Mouse (Mus musculus): Measurements from ENCODE around the gene Gstt2. TPM values are rescaled to one million over a fixed set of nuclear protein-coding genes. Genes with fewer than 3 reads are reported as not detected.

Gstt2 gene
- polyA plus RNA-seq, 1 experiment, result 89.9 TPM

GRCm38 (mm10) chr10:75798176-75798696, 39.0 kb downstream of the Gstt2 start, which contains the start of gene Gstt1:
Gene Gstt1 (minus strand): TSS chr10:75798584.
- Histone ChIP-seq H3K4me3 (ENCODE audit: low read depth, low read length) (peak within 1 kb of the TSS; percentile 68), H3K36me3 (ENCODE audit: control insufficient read depth, insufficient read depth, low read length) (no peaks in the 10 kb centered on the region), H3K27ac (ENCODE audit: insufficient read depth, low read depth, low read length) (peak within 1 kb of the TSS; percentile 26), H3K4me1 (ENCODE audit: control insufficient read depth, insufficient read depth, insufficient read length, low read length) (peaks cover 13% of the 10 kb centered on the region), H3K27me3 (ENCODE audit: control insufficient read depth, insufficient read depth, low read length) (no peaks in the 10 kb centered on the region)
- TF ChIP-seq CTCF (IDR thresholded peaks at IDR 0.05; ENCODE audit: extremely low read depth, insufficient read length, insufficient replicate concordance, low read depth, low read length), result no peak
- TF ChIP-seq POLR2A (IDR thresholded peaks at IDR 0.05; ENCODE audit: low read depth, low read length), result no peak
- WGBS, result 3% methylated on average over 18 of the region's 18 CpGs

GRCm38 (mm10) chr10:75797619-75798175, 39.5 kb downstream of the Gstt2 start:
- Histone ChIP-seq H3K4me1 (ENCODE audit: control insufficient read depth, insufficient read depth, insufficient read length, low read length) (peaks cover 13% of the 10 kb centered on the region), H3K27me3 (ENCODE audit: control insufficient read depth, insufficient read depth, low read length) (no peaks in the 10 kb centered on the region), H3K4me3 (ENCODE audit: low read depth, low read length) (peak overlapping the region; percentile 68), H3K36me3 (ENCODE audit: control insufficient read depth, insufficient read depth, low read length) (no peaks in the 10 kb centered on the region), H3K27ac (ENCODE audit: insufficient read depth, low read depth, low read length) (peak overlapping the region; percentile 26)
- TF ChIP-seq POLR2A (IDR thresholded peaks at IDR 0.05; ENCODE audit: low read depth, low read length) (no peak; the same call in 1 of the 2 replicates), CTCF (IDR thresholded peaks at IDR 0.05; ENCODE audit: extremely low read depth, insufficient read length, insufficient replicate concordance, low read depth, low read length) (no peak)
- WGBS, result under 1% methylated on average over 12 of the region's 12 CpGs

GRCm38 (mm10) chr10:75796731-75797516, 40.3 kb downstream of the Gstt2 start:
- H3K27me3 ChIP-seq (ENCODE audit: control insufficient read depth, insufficient read depth, low read length), result no peaks in the 10 kb centered on the region
- H3K36me3 ChIP-seq (ENCODE audit: control insufficient read depth, insufficient read depth, low read length), result no peaks in the 10 kb centered on the region
- TF ChIP-seq POLR2A (IDR thresholded peaks at IDR 0.05; ENCODE audit: low read depth, low read length), result no peak
- no peak for TF ChIP-seq CTCF (IDR thresholded peaks at IDR 0.05; ENCODE audit: extremely low read depth, insufficient read length, insufficient replicate concordance, low read depth, low read length)
- peaks cover 13% of the 10 kb centered on the region for H3K4me1 ChIP-seq (ENCODE audit: control insufficient read depth, insufficient read depth, insufficient read length, low read length)
- peak overlapping the region; percentile 68 for H3K4me3 ChIP-seq (ENCODE audit: low read depth, low read length)
- 51% methylated on average over 11 of the region's 11 CpGs for WGBS
- H3K27ac ChIP-seq (ENCODE audit: insufficient read depth, low read depth, low read length), result no peak overlapping the region

DNA sequence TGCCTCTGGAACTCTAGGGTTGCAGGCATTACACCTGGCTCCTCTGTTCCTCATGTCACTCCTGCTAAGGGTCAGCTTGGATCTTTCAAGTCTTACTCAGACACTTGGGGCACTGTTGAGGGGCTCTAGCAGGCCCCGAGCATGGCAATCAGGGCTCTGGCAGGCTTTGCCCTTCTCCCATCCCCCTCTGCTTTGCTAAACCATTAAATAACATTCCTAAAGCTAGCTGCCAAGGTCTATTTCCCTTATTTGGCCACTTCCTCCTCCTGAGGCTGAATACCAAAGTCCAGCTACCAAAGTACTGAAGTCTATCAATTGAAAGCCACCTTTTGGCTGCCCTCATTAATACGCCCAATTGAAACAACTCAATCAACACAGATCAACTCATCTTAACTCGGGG, 42.3 kb downstream of the Gstt2 start:
- peak overlapping the region; percentile 83 for H3K27ac ChIP-seq (ENCODE audit: insufficient read depth, low read depth, low read length)
- H3K4me1 ChIP-seq (ENCODE audit: control insufficient read depth, insufficient read depth, insufficient read length, low read length), result peaks cover 16% of the 10 kb centered on the region
- no peak overlapping the region for H3K4me3 ChIP-seq (ENCODE audit: low read depth, low read length)
- TF ChIP-seq POLR2A (IDR thresholded peaks at IDR 0.05; ENCODE audit: low read depth, low read length), result no peak
- no peak for TF ChIP-seq CTCF (IDR thresholded peaks at IDR 0.05; ENCODE audit: extremely low read depth, insufficient read length, insufficient replicate concordance, low read depth, low read length)
- no peaks in the 10 kb centered on the region for H3K27me3 ChIP-seq (ENCODE audit: control insufficient read depth, insufficient read depth, low read length)
- WGBS, result 5% methylated on average over 3 of the region's 3 CpGs
- no peaks in the 10 kb centered on the region for H3K36me3 ChIP-seq (ENCODE audit: control insufficient read depth, insufficient read depth, low read length)

DNA sequence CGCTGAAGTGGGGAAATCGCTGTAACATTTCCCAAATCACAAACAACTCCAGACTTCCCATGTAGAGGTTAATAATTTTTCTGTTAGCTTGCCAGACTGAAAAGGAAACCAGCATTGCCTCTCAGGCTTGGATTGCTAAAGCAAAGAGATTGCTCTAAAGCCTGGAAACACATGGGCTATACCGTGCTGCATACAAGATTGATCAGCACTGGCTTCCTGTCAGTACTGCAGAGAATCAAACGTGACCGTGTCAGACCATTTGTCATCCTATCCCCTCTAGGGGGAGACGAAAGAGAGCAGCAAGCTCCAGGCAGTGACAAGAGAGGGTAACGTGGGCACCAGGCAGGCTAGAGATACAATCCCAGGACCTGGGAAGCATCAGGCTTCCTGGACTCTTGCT, 46.5 kb downstream of the Gstt2 start:
- Histone ChIP-seq H3K36me3 (ENCODE audit: control insufficient read depth, insufficient read depth, low read length) (peaks cover 2% of the 10 kb centered on the region; the same call in 1 of the 2 replicates), H3K27me3 (ENCODE audit: control insufficient read depth, insufficient read depth, low read length) (no peaks in the 10 kb centered on the region), H3K4me3 (ENCODE audit: low read depth, low read length) (no peak overlapping the region), H3K4me1 (ENCODE audit: control insufficient read depth, insufficient read depth, insufficient read length, low read length) (peaks cover 23% of the 10 kb centered on the region), H3K27ac (ENCODE audit: insufficient read depth, low read depth, low read length) (peak overlapping the region; percentile 3; the same call in 1 of the 2 replicates)
- 38% methylated on average over 7 of the region's 7 CpGs for WGBS
- TF ChIP-seq CTCF (IDR thresholded peaks at IDR 0.05; ENCODE audit: extremely low read depth, insufficient read length, insufficient replicate concordance, low read depth, low read length) (no peak), POLR2A (IDR thresholded peaks at IDR 0.05; ENCODE audit: low read depth, low read length) (no peak)

GRCm38 (mm10) chr10:75789841-75790240, 47.4 kb downstream of the Gstt2 start:
- TF ChIP-seq CTCF (IDR thresholded peaks at IDR 0.05; ENCODE audit: extremely low read depth, insufficient read length, insufficient replicate concordance, low read depth, low read length) (no peak), POLR2A (IDR thresholded peaks at IDR 0.05; ENCODE audit: low read depth, low read length) (no peak)
- H3K4me1 ChIP-seq (ENCODE audit: control insufficient read depth, insufficient read depth, insufficient read length, low read length), result peaks cover 18% of the 10 kb centered on the region
- whole genome bisulfite sequencing, result 33% methylated on average over 5 of the region's 5 CpGs
- H3K4me3 ChIP-seq (ENCODE audit: low read depth, low read length), result no peak overlapping the region
- H3K36me3 ChIP-seq (ENCODE audit: control insufficient read depth, insufficient read depth, low read length), result peaks cover 2% of the 10 kb centered on the region; the same call in 1 of the 2 replicates
- H3K27me3 ChIP-seq (ENCODE audit: control insufficient read depth, insufficient read depth, low read length), result no peaks in the 10 kb centered on the region
- H3K27ac ChIP-seq (ENCODE audit: insufficient read depth, low read depth, low read length), result peak overlapping the region; percentile 4; the same call in 1 of the 2 replicates

Measured in small intestine, adult 2 months (tissue).